Mouse (Mus musculus) megakaryocyte, embryonic 14.5 days (primary cell): ENCODE measurements at regions not wholly inside any gene's neighbourhood (a gene's known extent, or its start where the extent isn't known, plus 50 kb on each side); places are given as distances from the start of the nearest gene placed in this dataset.

Source experiments
- H3K27me3 ChIP-seq: replicated peaks from 2 replicates; pipeline ENCODE3; 2012; ENCODE audit warnings: inconsistent platforms
- H3K36me3 ChIP-seq: replicated peaks from 2 replicates; pipeline ENCODE3; 2012; ENCODE audit warnings: low read length, inconsistent platforms, mixed read lengths
- H3K4me1 ChIP-seq: 2 replicates; pipeline ENCODE4 v1.6.1; 2012; ENCODE audit warnings: inconsistent platforms
- H3K4me3 ChIP-seq: replicated peaks from 2 replicates; pipeline ENCODE3; 2012; ENCODE audit warnings: moderate library complexity, mild to moderate bottlenecking, inconsistent platforms
- H3K9me3 ChIP-seq: 2 replicates; pipeline ENCODE4 v1.6.1; 2012; ENCODE audit warnings: inconsistent platforms
- FLI1 ChIP-seq: IDR thresholded peaks from 2 replicates; pipeline ENCODE4 v1.6.1; 2012; ENCODE audit warnings: low read length, inconsistent platforms, mixed read lengths
- GATA1 ChIP-seq: IDR thresholded peaks from 3 replicates; pipeline ENCODE4 v1.6.1; 2012; ENCODE audit warnings: mixed read lengths, low read length, inconsistent platforms, borderline replicate concordance

GRCm38 (mm10) chr3:144108310-144108709 is 96.7 kb downstream of the Lmo4 start:
- TF ChIP-seq FLI1 (no peak), GATA1 (no peak)
- Histone ChIP-seq H3K27me3 (no peaks in the 10 kb centered on the region), H3K4me1 (no peaks in the 10 kb centered on the region), H3K9me3 (peaks cover 18% of the 10 kb centered on the region), H3K36me3 (no peaks in the 10 kb centered on the region), H3K4me3 (no peak overlapping the region)

DNA sequence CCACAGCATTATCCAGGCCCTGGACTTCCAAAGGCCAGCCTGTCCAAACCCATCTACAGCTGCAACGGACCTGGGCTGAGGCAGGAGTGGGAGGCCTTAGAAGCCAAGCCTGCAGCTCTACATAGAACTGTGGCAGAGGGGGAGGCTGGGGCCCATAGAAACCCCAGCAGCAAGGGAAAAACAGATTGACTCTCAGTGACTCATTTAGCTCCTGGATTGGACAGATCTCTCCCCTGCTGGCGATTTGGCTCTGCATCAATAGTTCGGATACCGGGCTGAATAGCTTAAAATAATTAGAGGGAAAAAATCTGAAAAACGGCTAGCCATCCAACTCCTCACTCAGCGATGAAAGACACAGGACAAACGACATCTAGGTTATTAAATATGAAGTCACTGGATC is 97.4 kb downstream of the Lmo4 start:
- Histone ChIP-seq H3K4me1 (no peaks in the 10 kb centered on the region), H3K36me3 (no peaks in the 10 kb centered on the region), H3K27me3 (no peaks in the 10 kb centered on the region), H3K4me3 (no peak overlapping the region), H3K9me3 (peaks cover 18% of the 10 kb centered on the region)
- no peak for TF ChIP-seq GATA1

DNA sequence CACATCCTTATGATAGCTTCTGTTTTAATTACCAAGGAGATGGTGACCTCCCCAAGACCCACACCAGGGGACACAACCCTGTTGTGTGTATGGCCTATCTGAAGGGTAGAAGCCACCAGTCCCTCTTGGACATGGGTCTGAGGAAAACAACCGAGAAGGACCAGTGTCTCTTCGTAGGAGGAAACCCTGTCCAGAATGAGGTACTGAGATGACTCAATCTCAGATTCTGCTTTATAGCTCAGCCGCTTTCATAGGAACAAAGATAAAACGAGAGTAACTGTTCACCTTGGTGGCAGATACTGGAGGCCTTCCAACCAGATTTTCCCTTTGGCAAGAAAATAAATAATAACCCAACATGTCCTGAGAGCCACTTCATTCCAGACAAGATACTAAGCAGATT is 100.7 kb downstream of the Lmo4 start:
- Histone ChIP-seq H3K9me3 (peaks cover 17% of the 10 kb centered on the region), H3K36me3 (no peaks in the 10 kb centered on the region), H3K27me3 (no peaks in the 10 kb centered on the region), H3K4me1 (no peaks in the 10 kb centered on the region), H3K4me3 (no peak overlapping the region)
- TF ChIP-seq GATA1 (no peak), FLI1 (no peak)

GRCm38 (mm10) chr3:144099444-144099843 is 105.6 kb downstream of the Lmo4 start:
- Histone ChIP-seq H3K27me3 (no peaks in the 10 kb centered on the region), H3K36me3 (no peaks in the 10 kb centered on the region), H3K4me1 (no peaks in the 10 kb centered on the region), H3K4me3 (no peak overlapping the region), H3K9me3 (peaks cover 13% of the 10 kb centered on the region)
- TF ChIP-seq GATA1 = no peak
- TF ChIP-seq FLI1 = no peak

DNA sequence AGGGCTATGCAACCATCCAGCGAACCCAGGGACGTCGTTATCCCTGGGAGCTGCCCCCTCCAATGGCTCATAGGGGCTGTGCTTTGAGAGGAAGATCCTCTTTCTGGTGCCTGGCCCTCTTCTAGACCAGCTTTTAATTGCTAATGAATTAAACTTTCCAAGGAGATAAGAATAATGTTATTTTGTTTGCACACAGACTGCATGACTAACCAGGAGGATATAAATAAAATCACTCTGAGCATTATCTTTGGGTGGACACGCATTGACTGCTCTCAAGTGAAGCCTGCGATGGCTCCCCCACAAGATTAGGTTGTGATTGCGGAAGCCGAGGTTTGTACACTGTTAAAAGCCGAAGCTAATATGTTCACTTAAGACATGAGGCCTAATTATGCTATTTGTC is 106.3 kb downstream of the Lmo4 start:
- peaks cover 12% of the 10 kb centered on the region for H3K9me3 ChIP-seq
- TF ChIP-seq GATA1 (no peak), FLI1 (no peak)

DNA sequence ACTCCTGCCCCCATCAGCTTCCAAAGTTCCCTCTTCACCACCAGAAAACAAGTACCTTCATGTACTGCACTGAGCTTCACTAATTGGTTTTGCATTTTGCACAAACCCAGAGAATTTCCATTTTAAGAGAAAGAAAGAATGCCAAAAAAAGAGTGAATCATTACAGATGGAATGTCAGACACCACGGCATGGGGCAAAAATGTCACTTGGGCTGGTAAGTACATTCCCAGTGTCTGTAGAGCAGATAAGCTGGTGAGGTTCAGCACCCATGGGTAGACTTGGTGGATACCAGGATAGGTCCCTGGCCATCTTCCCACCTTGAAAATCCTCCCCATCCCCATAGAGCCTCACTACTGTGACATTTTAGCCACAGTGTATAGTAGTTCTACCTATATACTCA is 113.8 kb downstream of the Lmo4 start:
- H3K27me3 ChIP-seq = no peaks in the 10 kb centered on the region
- no peak overlapping the region for H3K4me3 ChIP-seq
- H3K36me3 ChIP-seq = no peaks in the 10 kb centered on the region
- H3K9me3 ChIP-seq = peaks cover 28% of the 10 kb centered on the region
- H3K4me1 ChIP-seq = no peaks in the 10 kb centered on the region
- no peak for TF ChIP-seq GATA1
- no peak for TF ChIP-seq FLI1

More for the DNA sequence above, 106.3 kb downstream of the Lmo4 start:
- Histone ChIP-seq H3K4me3 (no peak overlapping the region), H3K4me1 (no peaks in the 10 kb centered on the region), H3K36me3 (no peaks in the 10 kb centered on the region), H3K27me3 (no peaks in the 10 kb centered on the region)

GRCm38 (mm10) chr3:144089790-144090256 is 115.2 kb downstream of the Lmo4 start:
- Histone ChIP-seq H3K4me3 (no peak overlapping the region), H3K36me3 (no peaks in the 10 kb centered on the region), H3K9me3 (peaks cover 28% of the 10 kb centered on the region), H3K27me3 (no peaks in the 10 kb centered on the region), H3K4me1 (no peaks in the 10 kb centered on the region)
- no peak for TF ChIP-seq GATA1
- no peak for TF ChIP-seq FLI1

GRCm38 (mm10) chr3:144088261-144088884 is 116.6 kb downstream of the Lmo4 start:
- H3K9me3 ChIP-seq = peaks cover 24% of the 10 kb centered on the region
- no peaks in the 10 kb centered on the region for H3K27me3 ChIP-seq
- TF ChIP-seq FLI1 = no peak
- no peak for TF ChIP-seq GATA1
- H3K36me3 ChIP-seq = no peaks in the 10 kb centered on the region
- no peak overlapping the region for H3K4me3 ChIP-seq
- no peaks in the 10 kb centered on the region for H3K4me1 ChIP-seq

GRCm38 (mm10) chr3:144087771-144088170 is 117.2 kb downstream of the Lmo4 start:
- H3K4me3 ChIP-seq = no peak overlapping the region
- TF ChIP-seq GATA1 (no peak), FLI1 (no peak)
- no peaks in the 10 kb centered on the region for H3K27me3 ChIP-seq
- H3K36me3 ChIP-seq = no peaks in the 10 kb centered on the region
- H3K9me3 ChIP-seq = peaks cover 24% of the 10 kb centered on the region
- no peaks in the 10 kb centered on the region for H3K4me1 ChIP-seq

- Histone ChIP-seq H3K4me1 (no peaks in the 10 kb centered on the region), H3K4me3 (no peak overlapping the region), H3K27me3 (no peaks in the 10 kb centered on the region), H3K9me3 (peaks cover 21% of the 10 kb centered on the region), H3K36me3 (no peaks in the 10 kb centered on the region)
- TF ChIP-seq FLI1 (no peak), GATA1 (no peak)
Observed at GRCm38 (mm10) chr3:144086176-144086575, 118.8 kb downstream of the Lmo4 start.
